In genomic region chr8:71566501-71566900, GRCm38 (mm10) we compare ENCODE assay signal across 35 mouse cellular contexts. TPM values are rescaled to one million over a fixed set of nuclear protein-coding genes. Genes with fewer than 3 reads are reported as not detected.
DNase-seq lines count a peak whose midpoint lies in the region; ATAC-seq and TF ChIP-seq lines count a peak whose summit lies in the region.
"Had no signal": no experiment of that assay in that cellular context is flagged by ENCODE, and none has a peak within 500 bp of the region (broad histone marks: within the 10 kb centered on the region; RNA-seq: fewer than 3 reads in every experiment).

Gene Nxnl1, minus strand, starts transcription at chr8:71566601.

- WGBS in heart, postnatal 0 days = 70% methylated on average over 3 of the region's 3 CpGs
- WGBS in intestine, embryonic 15.5 days = 78% methylated on average over 3 of the region's 3 CpGs

- H3K4me1 ChIP-seq in heart, postnatal 0 days (ENCODE audit: control insufficient read depth, insufficient read depth) = peaks cover 19% of the 10 kb centered on the region; the same call in 1 of the 2 replicates
- no peaks in the 10 kb centered on the region; a peak in 1 of 4 replicates for H3K4me1 ChIP-seq in MEL (ENCODE audit: control insufficient read depth in 1 of 2, insufficient read depth in 2 of 2, low read length in 2 of 2)
- peaks cover 24% of the 10 kb centered on the region for H3K4me1 ChIP-seq in intestine, embryonic 15.5 days (replicated peaks)

- intact Hi-C loops in heart, postnatal 10 days (cut with DNase I) = no loop called here

- H3K79me2 ChIP-seq in MEL (ENCODE audit: control insufficient read depth, insufficient read depth, low read length, poor library complexity) = no peaks in the 10 kb centered on the region

- TF ChIP-seq RAD21 in MEL (IDR thresholded peaks at IDR 0.05; ENCODE audit: low read depth, low read length) = no peak

- H3K4me3 ChIP-seq in heart, postnatal 0 days (ENCODE audit: low read depth, low read length) = no peak within 1 kb of the TSS
- no peak within 1 kb of the TSS for H3K4me3 ChIP-seq in layer of hippocampus, adult 2 months
- no peak within 1 kb of the TSS for H3K4me3 ChIP-seq in MEL (ENCODE audit: control insufficient read depth in 1 of 2, insufficient read depth in 1 of 2, low read depth in 2 of 2, low read length in 2 of 2)
- no peak within 1 kb of the TSS for H3K4me3 ChIP-seq in intestine, embryonic 15.5 days (replicated peaks)
- H3K4me3 ChIP-seq: embryonic facial prominence, embryonic 12.5 days; erythroblast, embryonic 14.5 days; limb, embryonic 10.5 days; limb, embryonic 15.5 days; liver, embryonic 13.5 days; megakaryocyte, embryonic 14.5 days; midbrain, embryonic 12.5 days; myocyte; neural tube, embryonic 12.5 days had no signal

- H3K9me3 ChIP-seq in heart, postnatal 0 days (replicated peaks; ENCODE audit: control insufficient read depth, low read length) = no peaks in the 10 kb centered on the region
- H3K9me3 ChIP-seq in MEL (replicated peaks; ENCODE audit: insufficient read depth, low read length) = no peaks in the 10 kb centered on the region
- H3K9me3 ChIP-seq in intestine, embryonic 15.5 days = no peaks in the 10 kb centered on the region
- H3K9me3 ChIP-seq: embryonic facial prominence, embryonic 12.5 days; limb, embryonic 15.5 days had no signal

- peaks cover 12% of the 10 kb centered on the region for H3K27me3 ChIP-seq in heart, postnatal 0 days (ENCODE audit: control insufficient read depth, insufficient read depth, low read length)
- no peaks in the 10 kb centered on the region for H3K27me3 ChIP-seq in MEL (ENCODE audit: control insufficient read depth in 1 of 2, insufficient read depth in 2 of 2, low read length in 2 of 2)
- H3K27me3 ChIP-seq in intestine, embryonic 15.5 days (replicated peaks) = peaks cover 12% of the 10 kb centered on the region; the same call in 1 of the 2 replicates

- no peaks in the 10 kb centered on the region for H3K36me3 ChIP-seq in heart, postnatal 0 days (replicated peaks; ENCODE audit: control insufficient read depth, insufficient read depth, low read length)
- no peaks in the 10 kb centered on the region for H3K36me3 ChIP-seq in MEL (ENCODE audit: control insufficient read depth in 1 of 2, insufficient read depth in 2 of 2, low read length in 2 of 2)
- H3K36me3 ChIP-seq in intestine, embryonic 15.5 days = no peaks in the 10 kb centered on the region
- H3K36me3 ChIP-seq: embryonic facial prominence, embryonic 12.5 days; limb, embryonic 10.5 days; limb, embryonic 15.5 days; liver, embryonic 13.5 days; midbrain, embryonic 12.5 days; neural tube, embryonic 12.5 days had no signal

- no peak within 1 kb of the TSS for H3K4me2 ChIP-seq in heart, postnatal 0 days (ENCODE audit: low read depth, low read length)
- H3K4me2 ChIP-seq in intestine, embryonic 15.5 days (replicated peaks) = no peak within 1 kb of the TSS
- H3K4me2 ChIP-seq: embryonic facial prominence, embryonic 12.5 days; heart, embryonic 11.5 days; limb, embryonic 15.5 days; liver, embryonic 13.5 days; midbrain, embryonic 12.5 days; neural tube, embryonic 12.5 days had no signal

- no peak for TF ChIP-seq POLR2A in MEL (IDR thresholded peaks at IDR 0.05; ENCODE audit: control insufficient read depth in 1 of 2, insufficient read depth in 1 of 2, low read depth in 1 of 2, low read length in 2 of 2, poor library complexity in 1 of 2)

- H3K9ac ChIP-seq in heart, postnatal 0 days (replicated peaks; ENCODE audit: low read depth, low read length) = no peak within 1 kb of the TSS
- H3K9ac ChIP-seq in MEL (ENCODE audit: control insufficient read depth, low read depth, low read length, poor library complexity, severe bottlenecking) = no peak within 1 kb of the TSS
- no peak within 1 kb of the TSS for H3K9ac ChIP-seq in intestine, embryonic 15.5 days
- H3K9ac ChIP-seq: embryonic facial prominence, embryonic 12.5 days; limb, embryonic 15.5 days; liver, embryonic 13.5 days; midbrain, embryonic 12.5 days; neural tube, embryonic 12.5 days had no signal

- peak within 1 kb of the TSS; percentile 94; the same call in 1 of the 2 replicates for H3K27ac ChIP-seq in heart, postnatal 0 days (ENCODE audit: low read depth)
- H3K27ac ChIP-seq in layer of hippocampus, adult 2 months = peak within 1 kb of the TSS; percentile 95; the same call in 1 of the 2 replicates
- no peak within 1 kb of the TSS for H3K27ac ChIP-seq in MEL (ENCODE audit: control insufficient read depth, low read depth, low read length)
- H3K27ac ChIP-seq in intestine, embryonic 15.5 days = no peak within 1 kb of the TSS
- H3K27ac ChIP-seq: embryonic facial prominence, embryonic 12.5 days; limb, embryonic 10.5 days; liver, embryonic 13.5 days; midbrain, embryonic 12.5 days; neural tube, embryonic 12.5 days had no signal

- no peak for ATAC-seq in heart, postnatal 0 days (ENCODE audit: insufficient read depth, low read depth)
- ATAC-seq in intestine, embryonic 15.5 days = no peak
- ATAC-seq: CD4-positive, CD25-positive, alpha-beta regulatory T cell, adult 4 months; forebrain, embryonic 16.5 days; intestine, postnatal 0 days; lung, postnatal 0 days had no signal

- no peak for TF ChIP-seq EP300 in heart, postnatal 0 days (IDR thresholded peaks at IDR 0.05; ENCODE audit: low read depth)
- no peak for TF ChIP-seq EP300 in MEL (IDR thresholded peaks at IDR 0.05; ENCODE audit: low read depth in 1 of 2, low read length in 2 of 2)

- TF ChIP-seq CTCF in heart, postnatal 0 days (IDR thresholded peaks at IDR 0.05; ENCODE audit: low read depth) = no peak
- TF ChIP-seq CTCF in layer of hippocampus, adult 2 months (conservative IDR thresholded peaks at IDR 0.05) = no peak
- TF ChIP-seq CTCF in MEL (IDR thresholded peaks at IDR 0.05 in 2 of 3, conservative IDR thresholded peaks at IDR 0.05 in 1 of 3; ENCODE audit: control insufficient read depth in 1 of 3, insufficient read depth in 1 of 3, low read depth in 2 of 3, low read length in 3 of 3, poor library complexity in 1 of 3, severe bottlenecking in 1 of 3) = no peak

- DNase-seq in heart, postnatal 0 days (ENCODE audit: low spot score) = no peak
- no peak for DNase-seq in heart, postnatal 10 days
- no peak for DNase-seq in layer of hippocampus, adult 2 months (ENCODE audit: low spot score in 2 of 2)
- DNase-seq in layer of hippocampus, postnatal 14 days (ENCODE audit: low spot score in 2 of 2) = no peak
- no peak for DNase-seq in MEL (ENCODE audit: low read depth, low spot score)
- no peak for DNase-seq in frontal cortex, postnatal 10 days (ENCODE audit: low spot score in 2 of 2)
- DNase-seq: adrenal gland, adult 8-10 months; cerebellum, adult 11 months; cerebellum, adult 9-10 months; cerebellum, postnatal 36 days; gastrocnemius, postnatal 10 days; kidney, postnatal 4 days; liver, embryonic 13.5 days; lung, adult 18-20 months; lung, postnatal 4 days; right cerebral cortex, postnatal 14 days; thymus, postnatal 14 days had no signal

TF ChIP-seq in MEL, 35 proteins besides CTCF, POLR2A, EP300 and RAD21:
- TF ChIP-seq GATA1 (IDR thresholded peaks at IDR 0.05; ENCODE audit: low read depth, low read length) (no peak), ZNF384 (IDR thresholded peaks at IDR 0.05; ENCODE audit: low read depth, low read length) (0 out of 2 replicates have a peak, but pooled peaks have one; percentile 79)

RNA-seq across cellular contexts. Expression of gene Nxnl1, which starts in this region (rescaled TPM):
- total RNA-seq in heart, postnatal 0 days (2014; rRNA removed; ENCODE audit: low replicate concordance) = 0.50 TPM in 1 of 2 replicates, not detected in the other
- polyA plus RNA-seq in heart, postnatal 0 days (2015; fragmentation: Nextera tagmentation; extraction: Ambion mirVana) = 0.12 TPM in 2 replicates
- total RNA-seq in heart, postnatal 10 days (2021) = under 1 TPM in 1 of 2 experiments, not detected in 1; 0.12 TPM
- not detected for total RNA-seq in layer of hippocampus, adult 2 months (2021)
- total RNA-seq in layer of hippocampus, postnatal 14 days (2021) = under 1 TPM; 0.12 to 0.21 TPM
- total RNA-seq in MEL (2012; rRNA removed) = 0.04 TPM in 1 of 2 replicates, not detected in the other
- polyA plus RNA-seq in MEL (2012; ENCODE audit: insufficient read depth in 1 of 2, insufficient read length in 2 of 2, low read depth in 1 of 2, low replicate concordance in 2 of 2, missing spikeins in 1 of 2) = 1 to 10 TPM in 1 of 2 experiments, not detected in 1; 1.2 TPM
- polyA plus RNA-seq in intestine, embryonic 15.5 days (2015; fragmentation: Nextera tagmentation; extraction: Ambion mirVana) = 0.06 TPM in 1 of 2 replicates, not detected in the other
- total RNA-seq: left cerebral cortex, postnatal 10 days had no signal
- polyA plus RNA-seq: CD4-positive, CD25-positive, alpha-beta regulatory T cell, adult 4 months; embryonic facial prominence, embryonic 12.5 days; erythroblast, embryonic 14.5 days; forebrain, embryonic 11.5 days; forebrain, embryonic 16.5 days; heart, embryonic 11.5 days; intestine, postnatal 0 days; limb, embryonic 10.5 days; midbrain, embryonic 12.5 days; neural tube, embryonic 12.5 days; small intestine, adult 2 months; stomach, embryonic 14.5 days had no signal

Comparison
In these comparisons a context has a peak if more than half of its experiments do, and no peak if none do; other contexts are left out.
1. H3K27ac ChIP-seq: peak in heart, postnatal 0 days (single experiment) and layer of hippocampus, adult 2 months (single experiment); none in MEL (single experiment) and intestine, embryonic 15.5 days (single experiment).